ENCODE assay signal across 9 mouse cellular contexts in genomic region chrX:58030835-58031670, GRCm38 (mm10). TPM values are rescaled to one million over a fixed set of nuclear protein-coding genes. Genes with fewer than 3 reads are reported as not detected.
A peak's percentile ranks its signal among the peaks of the same experiment; 100 is the strongest.
DNase-seq lines count a peak whose midpoint lies in the region; ATAC-seq and TF ChIP-seq lines count a peak whose summit lies in the region.
"Had no signal": no experiment of that assay in that cellular context is flagged by ENCODE, and none has a peak within 500 bp of the region (broad histone marks: within the 10 kb centered on the region; RNA-seq: fewer than 3 reads in every experiment).

No protein-coding gene starts in this region.

- no peaks in the 10 kb centered on the region for H3K36me3 ChIP-seq in heart, embryonic 14.5 days (ENCODE audit: control insufficient read depth, insufficient read depth, low read length)
- H3K36me3 ChIP-seq in forebrain, embryonic 10.5 days (replicated peaks): no peaks in the 10 kb centered on the region
- no peaks in the 10 kb centered on the region for H3K36me3 ChIP-seq in liver, embryonic 12.5 days

- H3K4me1 ChIP-seq in heart, embryonic 14.5 days (ENCODE audit: control insufficient read depth in 2 of 2, insufficient read depth in 2 of 2, low read length in 2 of 2): peaks cover 2 to 5% of the 10 kb centered on the region in 2 experiments; a peak in 1 of 4 replicates
- H3K4me1 ChIP-seq in bone marrow macrophage, adult 2 months (ENCODE audit: control insufficient read depth, insufficient read depth, low read length): no peaks in the 10 kb centered on the region
- peaks cover 19% of the 10 kb centered on the region for H3K4me1 ChIP-seq in forebrain, embryonic 10.5 days
- no peaks in the 10 kb centered on the region for H3K4me1 ChIP-seq in liver, embryonic 12.5 days

- DNase-seq in heart, postnatal 14 days: no peak
- no peak for DNase-seq in forebrain, embryonic 10.5 days (ENCODE audit: extremely low spot score, low spot score)
- no peak for DNase-seq in thymus, postnatal 14 days
- no peak for DNase-seq in gastrocnemius, postnatal 4 days (ENCODE audit: low spot score in 2 of 2)

- 26% methylated on average over 55 of the region's 56 CpGs for WGBS in heart, embryonic 14.5 days
- 24% methylated on average over 56 of the region's 56 CpGs for WGBS in forebrain, embryonic 10.5 days
- 13% methylated on average over 53 of the region's 56 CpGs for WGBS in liver, embryonic 12.5 days (ENCODE audit: insufficient replicate concordance)

- peak overlapping the region; percentile 47 to 55 for H3K4me3 ChIP-seq in heart, embryonic 14.5 days (ENCODE audit: control insufficient read depth in 1 of 2, insufficient read depth in 1 of 2, low read depth in 1 of 2, low read length in 2 of 2)
- H3K4me3 ChIP-seq in bone marrow macrophage, adult 2 months (ENCODE audit: insufficient read depth, low read length): peak overlapping the region; percentile 11; the same call in 1 of the 2 replicates
- H3K4me3 ChIP-seq in forebrain, embryonic 10.5 days: peak overlapping the region; percentile 63
- peak overlapping the region; percentile 22; the same call in 1 of the 2 replicates for H3K4me3 ChIP-seq in liver, embryonic 12.5 days

- H3K9me3 ChIP-seq in heart, embryonic 14.5 days (ENCODE audit: control insufficient read depth, low read length): no peaks in the 10 kb centered on the region
- 0 out of 2 replicates have a peak, but pooled peaks cover 4% of the 10 kb centered on the region for H3K9me3 ChIP-seq in forebrain, embryonic 10.5 days
- no peaks in the 10 kb centered on the region for H3K9me3 ChIP-seq in liver, embryonic 12.5 days (replicated peaks)

- no peak for ATAC-seq in heart, embryonic 14.5 days (ENCODE audit: insufficient number of reproducible peaks, insufficient read depth, low FRiP score, low read depth)
- no peak for ATAC-seq in liver, embryonic 12.5 days
- ATAC-seq in megakaryocyte progenitor cell, adult 5-6 weeks (replicated peaks; ENCODE audit: poor library complexity): no peak

- H3K9ac ChIP-seq in heart, embryonic 14.5 days (ENCODE audit: low read length): no peak overlapping the region
- H3K9ac ChIP-seq in liver, embryonic 12.5 days: no peak overlapping the region

- H3K27ac ChIP-seq in heart, embryonic 14.5 days (replicated peaks in 1 of 2; ENCODE audit: control insufficient read depth in 1 of 2, insufficient read depth in 1 of 2, low read depth in 2 of 2, low read length in 2 of 2): no peak overlapping the region
- no peak overlapping the region for H3K27ac ChIP-seq in bone marrow macrophage, adult 2 months (ENCODE audit: insufficient read depth, low read depth, low read length)
- peak overlapping the region; percentile 89 for H3K27ac ChIP-seq in forebrain, embryonic 10.5 days
- no peak overlapping the region for H3K27ac ChIP-seq in liver, embryonic 12.5 days

- TF ChIP-seq POLR2A in bone marrow macrophage, adult 2 months (IDR thresholded peaks at IDR 0.05; ENCODE audit: borderline replicate concordance, low read depth, low read length): no peak

- no peak for TF ChIP-seq CTCF in bone marrow macrophage, adult 2 months (IDR thresholded peaks at IDR 0.05; ENCODE audit: low read depth, low read length)

- intact Hi-C loops in heart, postnatal 14 days (cut with DNase I): no loop called here

- H3K27me3 ChIP-seq in heart, embryonic 14.5 days (ENCODE audit: control insufficient read depth, insufficient read depth, low read length): peaks cover 65% of the 10 kb centered on the region
- peaks cover 78% of the 10 kb centered on the region for H3K27me3 ChIP-seq in forebrain, embryonic 10.5 days (ENCODE audit: poor library complexity, severe bottlenecking)
- peaks cover 81% of the 10 kb centered on the region for H3K27me3 ChIP-seq in liver, embryonic 12.5 days (replicated peaks)

- H3K4me2 ChIP-seq in heart, embryonic 14.5 days (ENCODE audit: low read length): peak overlapping the region; percentile 71
- peak overlapping the region; percentile 49 for H3K4me2 ChIP-seq in liver, embryonic 12.5 days

RNA-seq across cellular contexts. Expression of gene Zic3, which starts 8.6 kb away (rescaled TPM):
- polyA plus RNA-seq in heart, embryonic 14.5 days (2014; fragmentation: Nextera tagmentation; extraction: Ambion mirVana): 0.13 TPM in 1 of 2 replicates, not detected in the other
- total RNA-seq in heart, postnatal 14 days (2021): not detected
- polyA plus RNA-seq in bone marrow macrophage, adult 2 months (2012; ENCODE audit: insufficient read depth, insufficient read length, missing spikeins): not detected in 2 replicates
- 20.3 and 29.0 TPM in 2 replicates for polyA plus RNA-seq in forebrain, embryonic 10.5 days (2016; fragmentation: Nextera tagmentation; extraction: Ambion mirVana)
- 0.08 TPM in 1 of 2 replicates, not detected in the other for polyA plus RNA-seq in liver, embryonic 12.5 days (2016; fragmentation: Nextera tagmentation; extraction: Ambion mirVana)
- not detected for total RNA-seq in gastrocnemius, postnatal 4 days (2021)
- not detected in 2 replicates for total RNA-seq in megakaryocyte progenitor cell, adult 5-6 weeks (2015)
- not detected in 2 replicates for total RNA-seq in megakaryocyte progenitor cell, adult 5-6 weeks (2017)
- polyA plus RNA-seq: gonadal fat pad, adult 2 months had no signal

Comparison
In these comparisons a context has a peak if more than half of its experiments do, and no peak if none do; other contexts are left out.
1. H3K4me3 ChIP-seq: peak in every context shown above with its lines; median percentile 63 in forebrain, embryonic 10.5 days; 51 in heart, embryonic 14.5 days; 22 in liver, embryonic 12.5 days; 11 in bone marrow macrophage, adult 2 months.
2. RNA of gene Zic3, which starts 8.6 kb away (polyA plus RNA-seq): 20.3 to 29.0 TPM in forebrain, embryonic 10.5 days; 0.08 TPM in liver, embryonic 12.5 days, 0.13 TPM in heart, embryonic 14.5 days and not detected in bone marrow macrophage, adult 2 months; every median in the first group is over 10 times any median in the second.